Mouse (Mus musculus) liver, embryonic 16.5 days (tissue): ENCODE data around the gene Dusp27. TPM values are rescaled to one million over a fixed set of nuclear protein-coding genes. Genes with fewer than 3 reads are reported as not detected.
A peak's percentile ranks its signal among the peaks of the same experiment; 100 is the strongest.

Experiments used
- ATAC-seq: fragments of 200-750 bp; cut with Nextera tagmentation; 2 replicates; pipeline ENCODE4 v1.8.0; 2017; ENCODE audit warnings: low read depth, mild to moderate bottlenecking, moderate number of reproducible peaks, moderate library complexity
- H3K27ac ChIP-seq: fragments of 300-500 bp; sonication (generic); 2 replicates; pipeline ENCODE4 v1.5.1; 2014; ENCODE audit warnings: mild to moderate bottlenecking, low read length
- H3K27me3 ChIP-seq: fragments of 300-500 bp; sonication (generic); 2 replicates; pipeline ENCODE4 v1.6.1; 2014; ENCODE audit warnings: low read depth, low read length, mixed read lengths; ENCODE audit not compliant: control insufficient read depth, insufficient read depth
- H3K36me3 ChIP-seq: fragments of 300-500 bp; sonication (generic); 2 replicates; pipeline ENCODE4 v1.6.1; 2014; ENCODE audit warnings: mild to moderate bottlenecking; ENCODE audit not compliant: control insufficient read depth, insufficient read depth
- H3K4me1 ChIP-seq: fragments of 300-500 bp; sonication (generic); 2 replicates; pipeline ENCODE4 v1.6.1; 2014; ENCODE audit warnings: low read depth, low read length, mixed read lengths; ENCODE audit not compliant: control insufficient read depth
- H3K4me2 ChIP-seq: fragments of 300-500 bp; sonication (generic); 2 replicates; pipeline ENCODE4 v1.6.1; 2014; ENCODE audit warnings: low read depth, low read length, mixed read lengths
- H3K4me3 ChIP-seq: fragments of 300-500 bp; sonication (generic); 2 replicates; pipeline ENCODE4 v1.5.1; 2014; ENCODE audit warnings: low read depth, mild to moderate bottlenecking, low read length
- H3K9ac ChIP-seq: fragments of 300-500 bp; sonication (generic); 2 replicates; pipeline ENCODE4 v1.6.1; 2014; ENCODE audit warnings: low read depth, low read length
- H3K9me3 ChIP-seq: fragments of 300-500 bp; sonication (generic); replicated peaks from 2 replicates; pipeline ENCODE4 v1.6.1; 2016; ENCODE audit warnings: low read length; ENCODE audit not compliant: control insufficient read depth
- WGBS: fragments of 180-500 bp; shearing (Covaris S2); extraction: QIAGEN DNeasy Blood & Tissue Kit; methylation state at CpG from one replicate; pipeline ENCODE4 v1.1.7; 2014; ENCODE audit not compliant: insufficient replicate concordance; 5-methylcytosine and 5-hydroxymethylcytosine counted together
- polyA plus RNA-seq: library from polyadenylated mRNA; unstranded; fragments of >200 nt; fragmentation: Nextera tagmentation; extraction: Ambion mirVana; gene quantifications from 2 replicates; pipeline ENCODE4 v1.2.1, GENCODE M21; 2015

Gene Dusp27
- polyA plus RNA-seq, 1 experiment from 2014 or later = 0.52 TPM

- Histone ChIP-seq H3K27ac (no peak overlapping the region), H3K9me3 (no peaks in the 10 kb centered on the region), H3K4me3 (no peak overlapping the region), H3K4me2 (no peak overlapping the region), H3K9ac (no peak overlapping the region), H3K27me3 (no peaks in the 10 kb centered on the region), H3K4me1 (no peaks in the 10 kb centered on the region; the same call in 1 of the 2 replicates), H3K36me3 (no peaks in the 10 kb centered on the region)
- 20% methylated on average over 13 of the region's 13 CpGs for WGBS
- peak; percentile 47 for ATAC-seq
These were observed 10.4 kb upstream of the Dusp27 start for GRCm38 (mm10) chr1:166138136-166138535.

- WGBS = 44% methylated on average over 7 of the region's 7 CpGs
- H3K4me2 ChIP-seq = no peak overlapping the region
- H3K27me3 ChIP-seq = no peaks in the 10 kb centered on the region
- H3K4me3 ChIP-seq = no peak overlapping the region
- H3K9me3 ChIP-seq = no peaks in the 10 kb centered on the region
- no peaks in the 10 kb centered on the region; the same call in 1 of the 2 replicates for H3K4me1 ChIP-seq
- no peak overlapping the region for H3K9ac ChIP-seq
- H3K36me3 ChIP-seq = no peaks in the 10 kb centered on the region
- no peak for ATAC-seq
- H3K27ac ChIP-seq = no peak overlapping the region
These were observed 9.7 kb upstream of the Dusp27 start for GRCm38 (mm10) chr1:166137244-166137938.

GRCm38 (mm10) chr1:166135091-166135740 lies 7.5 kb upstream of the Dusp27 start:
- no peak overlapping the region for H3K4me3 ChIP-seq
- no peak overlapping the region for H3K27ac ChIP-seq
- ATAC-seq = no peak
- 39% methylated on average over 5 of the region's 5 CpGs for WGBS
- no peaks in the 10 kb centered on the region for H3K27me3 ChIP-seq
- no peaks in the 10 kb centered on the region; the same call in 1 of the 2 replicates for H3K4me1 ChIP-seq
- no peaks in the 10 kb centered on the region for H3K36me3 ChIP-seq
- H3K4me2 ChIP-seq = no peak overlapping the region
- no peak overlapping the region for H3K9ac ChIP-seq
- no peaks in the 10 kb centered on the region for H3K9me3 ChIP-seq

GRCm38 (mm10) chr1:166132367-166132766 lies 4.6 kb upstream of the Dusp27 start:
- H3K4me1 ChIP-seq = no peaks in the 10 kb centered on the region; the same call in 1 of the 2 replicates
- H3K27ac ChIP-seq = no peak overlapping the region
- no peak overlapping the region for H3K9ac ChIP-seq
- no peaks in the 10 kb centered on the region for H3K9me3 ChIP-seq
- H3K36me3 ChIP-seq = no peaks in the 10 kb centered on the region
- no peak overlapping the region for H3K4me2 ChIP-seq
- no peak for ATAC-seq
- 21% methylated on average over 4 of the region's 4 CpGs for WGBS
- H3K27me3 ChIP-seq = no peaks in the 10 kb centered on the region
- H3K4me3 ChIP-seq = no peak overlapping the region

GRCm38 (mm10) chr1:166130224-166130860 lies 2.6 kb upstream of the Dusp27 start, which contains the start of gene Gpa33:
Gene Gpa33, plus strand, starts transcription at chr1:166130238.
- H3K4me3 ChIP-seq = no peak within 1 kb of the TSS
- no peak within 1 kb of the TSS for H3K27ac ChIP-seq
- no peaks in the 10 kb centered on the region for H3K4me1 ChIP-seq
- no peaks in the 10 kb centered on the region for H3K36me3 ChIP-seq
- H3K9me3 ChIP-seq = no peaks in the 10 kb centered on the region
- H3K27me3 ChIP-seq = no peaks in the 10 kb centered on the region
- H3K9ac ChIP-seq = no peak within 1 kb of the TSS
- WGBS = 70% methylated on average over 5 of the region's 5 CpGs
- no peak for ATAC-seq
- no peak within 1 kb of the TSS for H3K4me2 ChIP-seq

- Histone ChIP-seq H3K36me3 (no peaks in the 10 kb centered on the region), H3K4me3 (no peak overlapping the region), H3K9ac (no peak overlapping the region), H3K9me3 (no peaks in the 10 kb centered on the region), H3K27me3 (no peaks in the 10 kb centered on the region), H3K4me2 (no peak overlapping the region), H3K27ac (no peak overlapping the region), H3K4me1 (no peaks in the 10 kb centered on the region)
- WGBS = 73% methylated on average over 5 of the region's 5 CpGs
- ATAC-seq = no peak
These were observed 829 bp upstream of the Dusp27 start for GRCm38 (mm10) chr1:166128551-166128950.

- H3K27me3 ChIP-seq = no peaks in the 10 kb centered on the region
- H3K4me2 ChIP-seq = no peak overlapping the region
- no peaks in the 10 kb centered on the region for H3K36me3 ChIP-seq
- WGBS = 63% methylated on average over 9 of the region's 9 CpGs
- no peak overlapping the region for H3K4me3 ChIP-seq
- H3K4me1 ChIP-seq = no peaks in the 10 kb centered on the region
- no peak overlapping the region for H3K9ac ChIP-seq
- no peak for ATAC-seq
- no peaks in the 10 kb centered on the region for H3K9me3 ChIP-seq
- no peak overlapping the region for H3K27ac ChIP-seq
These were observed 927 bp downstream of the Dusp27 start for GRCm38 (mm10) chr1:166126795-166127194.

GRCm38 (mm10) chr1:166126290-166126689 lies 1.4 kb downstream of the Dusp27 start:
- Histone ChIP-seq H3K4me3 (no peak overlapping the region), H3K27me3 (no peaks in the 10 kb centered on the region), H3K4me2 (no peak overlapping the region), H3K27ac (no peak overlapping the region), H3K36me3 (no peaks in the 10 kb centered on the region), H3K4me1 (no peaks in the 10 kb centered on the region), H3K9ac (no peak overlapping the region), H3K9me3 (no peaks in the 10 kb centered on the region)
- WGBS = 83% methylated on average over 6 of the region's 6 CpGs
- ATAC-seq = no peak
